Mouse (Mus musculus) cerebellum, adult (tissue): ENCODE measurements around the gene Csn1s2b.
"Not testable (repeated sequence)": the region's sequence is repeated elsewhere in the genome, so short reads cannot be mapped to it uniquely, and the experiment has no call there.

Experiments
- ATAC-seq: cut with Nextera tagmentation; 2 replicates; pipeline ENCODE4 v1.9.2; 2017; ENCODE audit warnings: mild to moderate bottlenecking, moderate library complexity, mixed read lengths; ENCODE audit not compliant: insufficient number of reproducible peaks, low FRiP score, low TSS enrichment

Csn1s2b gene

GRCm38 (mm10) chr5:87807782-87808181 lies at the start of gene Csn1s2b:
TSS of gene Csn1s2b (plus strand) at chr5:87808082.
- ATAC-seq, result no peak

DNA sequence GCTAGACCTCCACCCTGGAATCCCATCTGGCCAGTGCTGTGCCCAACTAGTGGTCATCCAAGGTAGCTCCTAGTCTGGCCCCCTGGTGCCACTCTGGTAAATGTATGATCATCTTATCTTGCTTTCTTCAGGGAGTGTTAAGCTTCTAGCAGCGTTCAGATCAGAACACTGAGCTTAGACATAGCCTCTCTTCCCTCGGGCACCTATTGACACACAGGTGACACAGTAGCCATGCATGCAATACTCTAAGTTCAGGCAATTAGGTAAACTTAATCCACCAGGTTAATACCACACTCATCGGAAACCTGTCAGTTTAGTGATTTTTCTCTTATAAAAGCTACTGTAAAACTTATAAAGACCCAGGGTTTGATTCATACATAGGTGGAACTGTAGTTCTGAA lies 43.3 kb upstream of the Csn1s2b start:
- no peak; the same call in 1 of the 2 replicates for ATAC-seq

DNA sequence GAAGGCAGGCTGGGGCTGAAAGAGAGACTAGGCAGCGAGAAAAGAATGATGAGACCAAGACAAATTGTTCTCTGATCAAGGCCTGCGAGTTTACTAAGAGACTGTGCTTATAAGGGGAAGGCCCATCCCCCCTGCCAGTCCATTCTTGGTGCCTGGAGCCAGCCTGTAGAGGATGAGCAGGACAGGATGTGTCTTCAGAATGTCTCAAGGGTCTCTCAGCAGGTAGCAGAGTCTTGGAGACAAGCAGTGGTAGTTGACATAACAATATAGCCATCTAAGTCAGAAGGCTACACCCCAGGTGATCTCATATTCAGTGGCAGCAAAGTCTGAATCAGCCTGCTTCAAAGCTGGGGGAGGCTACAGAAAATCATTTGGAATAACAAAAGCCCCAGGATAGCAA lies 35.7 kb upstream of the Csn1s2b start:
- ATAC-seq, result not testable (repeated sequence)

DNA sequence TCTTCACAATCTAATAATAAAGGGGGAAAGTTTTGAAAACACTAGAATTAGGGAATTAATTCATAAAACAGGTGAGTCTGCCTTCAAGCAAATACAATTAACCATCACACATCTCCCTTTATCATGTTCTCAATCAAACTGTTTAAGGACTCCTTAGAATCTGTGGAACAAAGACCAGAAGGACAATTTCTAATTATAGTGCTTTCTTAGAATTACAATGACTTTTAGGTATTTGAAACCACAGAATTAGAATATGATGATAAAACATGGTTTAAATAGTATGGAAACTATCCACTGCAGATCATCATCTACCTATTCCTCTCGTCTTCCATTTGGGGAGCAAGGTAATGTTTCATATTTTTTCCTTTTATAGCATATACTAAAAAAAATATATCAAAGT lies 33.6 kb upstream of the Csn1s2b start, which contains the start of gene Csn1s2a:
Gene Csn1s2a, plus strand, starts transcription at position 301 of the 400 bp plus-strand sequence.
- no peak for ATAC-seq

GRCm38 (mm10) chr5:87782731-87783130 lies 25.2 kb upstream of the Csn1s2b start:
- no peak for ATAC-seq

- ATAC-seq, result no peak
Observed at GRCm38 (mm10) chr5:87809253-87809652, 1.4 kb downstream of the Csn1s2b start.

- ATAC-seq, result no peak
Observed at GRCm38 (mm10) chr5:87825386-87825785, 17.5 kb downstream of the Csn1s2b start, which contains the start of gene Prr27. TSS of gene Prr27 (plus strand) at chr5:87825686.

DNA sequence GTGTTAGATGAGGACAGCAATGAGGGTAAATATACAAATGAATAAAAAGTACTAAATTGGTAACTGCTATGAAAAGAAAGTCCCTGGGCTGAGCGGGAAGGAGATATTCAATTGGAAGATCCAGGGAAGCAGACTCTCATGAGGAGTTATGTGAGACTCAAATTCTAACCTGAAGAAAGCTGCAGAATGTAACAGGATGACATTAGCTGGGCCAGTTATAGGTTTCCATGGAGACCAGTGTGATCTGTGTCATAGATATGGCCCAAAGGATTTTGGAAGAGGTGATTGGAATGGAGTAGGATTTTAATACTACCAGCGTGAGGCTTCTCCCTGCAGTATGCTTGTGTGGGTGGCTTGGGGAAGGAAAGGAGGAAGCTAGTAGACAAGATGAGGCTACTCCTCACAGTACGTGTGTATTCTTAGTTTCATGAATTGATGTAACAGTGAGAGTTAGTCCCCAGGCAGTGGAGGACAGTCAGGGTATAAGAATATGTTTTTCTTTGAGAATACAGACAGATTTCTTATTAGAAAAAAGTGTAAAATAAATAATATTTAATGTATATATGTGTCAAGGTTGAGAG lies 47.3 kb downstream of the Csn1s2b start:
- no peak for ATAC-seq

GRCm38 (mm10) chr5:87870084-87870483 lies 62.2 kb downstream of the Csn1s2b start:
- peak; percentile 58; the same call in 1 of the 2 replicates for ATAC-seq

GRCm38 (mm10) chr5:87871423-87871822 lies 63.5 kb downstream of the Csn1s2b start:
- no peak for ATAC-seq
